Mouse (Mus musculus) left cerebral cortex, postnatal 4 days (tissue): ENCODE measurements around the gene Med7. TPM values are rescaled to one million over a fixed set of nuclear protein-coding genes. Genes with fewer than 3 reads are reported as not detected.
"Not testable (repeated sequence)": the region's sequence is repeated elsewhere in the genome, so short reads cannot be mapped to it uniquely, and the experiment has no call there.

Experiments
- DNase-seq: peaks from one replicate; pipeline ENCODE4 v3.0.0-alpha.2; 2022
- intact Hi-C: fragments of 180-260 bp; cut with DNase I; formaldehyde crosslinking; loops from one replicate; pipeline ENCODE4 v1.15.1; 2025
- total RNA-seq, 2 experiments: library from RNA; stranded (reverse); gene quantifications; 2 replicates each; pipeline ENCODE4 v1.2.3; 2021

Gene Med7
- total RNA-seq, 2 experiments from 2014 or later = 34.8 to 35.2 TPM

DNA sequence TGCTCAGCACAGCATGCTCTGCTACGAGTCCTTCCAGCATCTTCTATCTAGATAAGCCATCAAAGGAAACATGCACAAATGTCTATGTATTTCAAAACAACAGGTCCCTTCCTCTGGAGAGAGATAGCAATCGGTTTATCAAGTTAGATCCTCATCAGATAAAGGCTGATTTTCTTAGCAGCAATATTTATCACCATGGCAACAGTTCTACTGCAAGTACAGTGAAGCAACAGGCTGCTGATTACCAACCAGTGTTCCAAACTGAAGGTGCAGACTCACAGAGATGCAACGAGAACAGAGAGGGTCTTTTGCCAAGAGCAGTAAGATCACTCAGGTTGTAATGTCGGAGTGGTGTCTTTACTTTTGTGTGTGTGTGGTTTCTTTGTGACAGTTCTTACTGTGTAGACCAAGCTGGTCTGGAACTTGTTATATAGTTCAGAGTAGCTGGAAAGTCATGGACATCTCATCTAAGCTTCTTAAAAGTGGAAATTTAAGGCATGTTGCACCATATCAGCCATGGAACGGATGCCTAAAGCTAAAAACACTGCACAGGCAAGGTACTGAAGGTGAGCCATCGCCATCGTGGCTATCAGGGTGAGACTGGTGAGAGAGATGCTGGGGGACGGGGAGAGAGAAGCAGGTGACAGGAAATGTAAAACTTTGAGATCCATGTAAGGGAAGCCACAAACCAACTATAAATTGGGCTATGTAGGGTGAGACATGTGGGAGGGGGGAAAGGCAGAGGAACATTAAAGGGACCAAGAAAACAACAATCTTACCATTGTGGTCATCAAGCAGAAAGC, 15.4 kb upstream of the Med7 start:
- DNase-seq = no peak
- intact Hi-C loops = no loop called here

DNA sequence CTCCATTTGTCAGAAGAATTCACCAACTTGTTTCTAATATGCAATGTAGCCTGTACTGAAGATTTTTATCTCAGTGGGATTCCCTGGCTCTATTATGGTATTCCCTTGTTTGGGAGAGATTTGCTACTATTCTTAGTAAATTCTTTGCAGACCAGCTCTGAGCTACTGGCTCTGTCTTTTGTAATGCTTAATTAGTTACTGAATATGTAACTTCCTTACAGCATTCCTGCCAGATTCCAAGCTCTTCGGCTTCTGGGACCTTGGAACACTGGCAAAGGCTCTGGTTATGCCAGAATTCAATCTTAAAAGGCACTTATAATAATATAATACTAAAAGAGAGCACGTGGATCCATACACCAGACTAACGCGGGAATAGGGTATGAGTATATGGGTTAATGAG, 8.6 kb upstream of the Med7 start:
- intact Hi-C loops = loop anchor here (5.0 kb wide), 1 partner anchor 156 kb away; no protein-coding TSS in a partner anchor
- not testable (repeated sequence) for DNase-seq

DNA sequence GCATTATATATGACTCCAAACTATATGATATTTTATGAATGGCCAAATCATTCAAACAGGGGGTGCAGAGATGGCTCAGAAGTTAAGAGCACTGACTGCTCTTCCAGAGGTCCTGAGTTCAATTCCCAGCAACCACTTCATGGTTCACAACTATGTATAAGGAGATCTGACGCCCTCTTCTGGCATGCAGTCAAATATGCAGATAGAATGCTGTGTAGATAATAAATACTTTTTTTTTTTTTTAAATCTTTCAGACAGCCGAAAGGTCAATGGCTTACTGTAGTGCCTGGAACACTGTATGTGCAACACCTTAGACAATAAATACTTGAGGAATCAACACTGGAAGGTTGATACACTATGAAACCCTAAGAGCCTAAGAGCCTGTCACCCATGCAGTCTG, 6.6 kb upstream of the Med7 start:
- DNase-seq = no peak
- intact Hi-C loops = no loop called here

DNA sequence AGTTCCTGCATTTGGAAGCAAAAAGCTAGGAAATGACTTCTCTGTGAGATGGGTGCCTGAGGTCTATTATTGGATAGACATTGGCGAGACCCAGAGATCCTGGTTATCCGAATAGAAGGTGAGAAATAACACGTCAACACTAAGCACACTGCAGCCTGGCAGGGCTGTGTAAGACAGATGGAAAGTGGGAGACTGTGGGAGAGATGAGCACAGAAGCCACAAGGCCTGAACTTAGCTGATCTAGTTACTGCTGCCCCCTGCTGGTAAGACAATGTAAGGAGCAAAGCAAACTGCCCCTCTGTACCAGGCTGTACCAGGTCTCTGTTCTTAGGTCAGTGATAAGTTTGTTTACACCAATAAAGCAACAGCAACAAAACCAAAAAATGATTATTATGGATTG, 5.6 kb upstream of the Med7 start:
- DNase-seq = peak; percentile 81
- intact Hi-C loops = no loop called here

DNA sequence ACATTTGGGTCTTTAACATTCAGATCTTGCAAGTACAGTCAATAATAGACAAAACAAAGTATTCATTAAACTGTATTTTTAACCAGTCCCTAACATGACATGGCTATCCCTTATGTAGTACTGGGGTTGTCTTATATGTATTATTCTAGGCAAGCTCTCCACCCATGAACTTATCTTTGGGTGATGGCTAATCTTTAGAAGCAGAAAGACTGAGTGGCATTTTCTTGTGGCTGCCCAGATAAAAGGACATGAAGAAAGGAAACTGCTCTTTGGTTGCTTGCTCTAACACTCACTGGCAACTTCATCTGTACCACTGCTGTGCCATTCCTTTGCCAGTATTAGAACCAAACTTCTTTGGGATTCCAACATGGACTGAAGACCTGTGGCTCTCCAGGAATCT, 1.4 kb upstream of the Med7 start:
- no peak for DNase-seq
- intact Hi-C loops = no loop called here

DNA sequence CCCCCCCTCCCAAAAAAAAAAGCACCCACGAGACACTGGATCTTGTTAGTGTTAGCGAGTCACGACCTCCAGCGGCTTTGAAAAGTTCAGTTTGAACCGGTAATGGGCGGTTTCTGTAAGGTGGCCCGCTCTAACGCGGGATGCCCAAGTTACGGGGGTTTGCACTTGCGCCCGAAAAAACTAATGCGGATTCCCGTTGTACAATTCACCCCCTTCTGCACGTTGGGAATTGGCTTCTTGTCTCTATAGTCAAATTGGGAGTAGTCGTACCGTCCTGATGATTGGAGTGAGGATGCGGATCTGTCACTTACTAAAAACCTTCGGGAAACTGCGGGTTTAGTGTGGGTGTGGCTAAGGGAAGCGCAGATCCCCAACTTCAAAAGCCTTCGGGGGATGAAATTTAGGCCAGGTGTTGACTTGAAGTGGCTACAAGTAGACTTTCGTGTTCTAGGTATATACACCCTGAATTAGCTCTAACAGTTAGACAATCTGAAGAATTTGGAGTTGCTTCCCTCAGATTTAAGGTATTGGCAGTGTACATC, 805 bp downstream of the Med7 start:
- DNase-seq = no peak
- intact Hi-C loops = no loop called here

DNA sequence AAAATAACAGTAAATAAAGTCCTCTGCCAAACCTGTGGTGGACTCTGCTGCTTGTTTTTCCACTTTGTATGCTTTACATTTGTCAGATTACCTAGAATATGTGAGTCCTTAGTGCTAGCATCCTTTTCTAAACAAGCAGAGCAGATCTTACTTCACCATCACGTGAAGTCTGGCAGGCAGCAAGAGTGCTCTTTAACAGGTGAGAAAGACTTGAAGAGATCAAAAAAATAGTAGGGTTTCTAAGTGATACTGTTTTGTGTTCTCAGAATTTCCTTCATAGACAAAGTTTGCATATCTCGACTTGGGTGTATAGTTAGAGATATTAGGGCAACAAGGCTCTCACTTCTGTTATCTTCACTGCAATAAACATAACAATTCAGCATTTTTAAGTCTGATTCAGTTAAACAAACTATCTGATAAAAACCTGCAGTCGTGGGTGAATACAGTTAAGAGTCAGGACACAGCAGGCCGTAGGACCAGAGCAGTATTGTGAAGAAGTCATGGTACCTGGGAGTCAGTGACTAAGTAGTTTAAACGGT, 2.3 kb downstream of the Med7 start:
- intact Hi-C loops = no loop called here
- DNase-seq = no peak

DNA sequence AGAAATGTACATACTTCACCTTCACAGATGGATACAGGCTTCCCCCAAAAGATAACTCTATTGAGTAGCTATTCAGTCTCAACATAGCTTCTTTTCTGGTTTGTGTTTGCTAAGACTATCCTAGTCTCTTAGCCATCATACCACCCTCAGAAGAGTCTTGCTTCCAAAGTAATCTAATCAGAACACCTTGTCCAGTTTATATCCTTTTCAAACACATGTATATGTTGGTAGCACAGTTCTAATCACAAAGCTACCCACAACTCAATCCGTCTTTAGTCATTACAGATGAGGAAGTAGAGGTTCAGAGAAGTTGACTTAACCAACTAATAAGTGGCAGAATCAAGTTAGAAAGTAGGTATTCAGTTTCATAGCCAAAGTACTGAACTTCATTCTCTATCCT, 5.0 kb downstream of the Med7 start:
- intact Hi-C loops = loop anchor here (10.0 kb wide), 1 partner anchor 193 kb away; no protein-coding TSS in a partner anchor
- no peak for DNase-seq

DNA sequence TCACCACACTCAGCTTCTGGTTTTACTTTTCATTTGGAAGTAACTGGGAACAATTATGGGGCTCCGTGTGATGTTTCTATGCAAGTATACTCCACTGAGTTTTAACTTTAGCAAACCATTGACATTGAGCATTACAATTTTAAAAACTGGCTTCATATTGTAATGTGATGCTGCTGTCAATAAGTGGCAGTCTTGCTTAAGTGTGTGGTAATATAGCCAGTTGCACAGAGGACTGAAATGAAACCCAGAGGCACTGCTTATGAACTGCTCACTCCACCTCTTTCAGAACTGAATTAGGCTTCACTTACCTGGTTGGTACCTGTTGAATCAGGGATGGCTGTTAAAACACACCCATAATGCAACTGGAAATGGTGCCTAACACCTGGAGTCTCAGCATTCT, 6.4 kb downstream of the Med7 start:
- intact Hi-C loops = loop anchor here (10.0 kb wide), 1 partner anchor 192 kb away; no protein-coding TSS in a partner anchor

DNA sequence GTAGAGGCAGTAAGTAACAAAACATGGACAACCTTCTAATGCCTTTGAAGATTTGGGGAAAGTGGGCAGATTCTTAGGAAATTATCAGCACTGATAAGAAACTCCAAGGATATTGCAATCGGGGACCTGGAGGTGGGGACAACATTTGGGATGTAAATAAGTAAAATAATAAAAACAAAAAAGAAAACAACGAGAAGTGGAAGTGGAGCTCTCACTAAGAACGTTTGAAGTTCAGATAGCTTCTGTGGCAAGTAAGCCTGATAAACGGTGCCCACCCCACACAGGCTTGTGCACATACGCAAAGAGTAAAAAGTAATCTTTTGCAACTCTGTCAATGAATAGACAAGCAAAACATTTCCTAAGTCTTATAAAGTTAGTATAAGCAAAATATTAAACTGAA, 7.3 kb downstream of the Med7 start:
- no peak for DNase-seq
- intact Hi-C loops = loop anchor here (10.0 kb wide), 1 partner anchor 191 kb away; no protein-coding TSS in a partner anchor

More for the DNA sequence above, 6.4 kb downstream of the Med7 start:
- no peak for DNase-seq

DNA sequence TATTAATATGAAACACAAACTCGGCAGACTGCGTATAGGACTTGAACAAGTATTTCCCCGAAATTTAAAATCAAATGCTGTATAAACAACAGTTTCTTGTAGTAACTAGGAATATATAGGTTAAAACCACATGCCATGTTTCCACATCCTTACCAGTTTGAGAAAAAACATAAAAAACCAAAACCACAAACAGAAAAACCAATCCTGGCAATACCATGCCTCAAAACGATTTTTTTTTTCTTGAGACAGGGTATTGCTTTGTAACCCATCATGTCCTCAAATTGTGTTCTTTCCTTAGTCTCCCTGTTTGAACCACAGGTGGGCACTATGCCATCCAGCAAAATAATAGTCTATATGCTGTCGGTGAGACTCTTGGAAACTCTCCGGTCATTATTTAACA, 9.4 kb downstream of the Med7 start:
- intact Hi-C loops = loop anchor here (10.0 kb wide), 1 partner anchor 189 kb away; no protein-coding TSS in a partner anchor
- DNase-seq = no peak

DNA sequence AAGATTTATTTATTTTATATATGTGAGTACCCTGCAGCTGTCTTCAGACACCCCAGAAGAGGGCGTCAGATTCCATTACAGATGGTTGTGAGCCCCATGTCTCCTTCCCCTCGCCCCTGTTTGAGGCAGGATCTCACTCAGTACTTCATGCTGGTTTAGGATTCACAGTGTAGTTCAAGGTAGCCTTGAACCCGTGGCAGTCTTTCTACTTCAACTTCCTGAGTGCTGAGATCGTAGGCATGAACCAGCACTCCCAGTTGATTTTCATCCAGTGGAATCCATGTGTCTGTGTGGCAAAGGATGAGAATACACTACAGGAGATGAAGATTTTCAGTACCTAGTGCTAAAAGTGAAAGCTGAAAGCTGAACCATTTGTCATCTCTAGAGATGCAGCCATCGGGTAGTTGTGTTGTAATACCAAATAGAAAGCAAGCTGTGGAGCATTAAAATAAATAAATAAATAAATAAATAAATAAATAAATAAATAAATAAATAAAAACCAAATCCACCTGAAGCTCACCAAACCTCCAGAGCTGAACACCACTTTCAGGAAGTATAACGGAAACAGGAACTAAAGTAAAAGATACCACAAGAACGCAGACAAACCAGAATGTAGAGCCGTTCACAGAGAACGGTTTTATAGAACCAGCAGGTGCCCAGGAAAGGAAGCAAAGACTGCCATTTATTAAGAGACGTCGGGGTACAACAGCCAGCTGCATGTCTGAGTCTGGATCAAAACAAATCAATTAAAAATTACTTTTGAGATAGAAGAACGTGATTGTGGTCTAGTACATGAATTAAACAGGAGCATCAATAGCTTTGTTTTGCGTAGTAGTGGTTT, 11.1 kb downstream of the Med7 start:
- intact Hi-C loops = loop anchor here (10.0 kb wide), 1 partner anchor 187 kb away; no protein-coding TSS in a partner anchor
- no peak for DNase-seq

DNA sequence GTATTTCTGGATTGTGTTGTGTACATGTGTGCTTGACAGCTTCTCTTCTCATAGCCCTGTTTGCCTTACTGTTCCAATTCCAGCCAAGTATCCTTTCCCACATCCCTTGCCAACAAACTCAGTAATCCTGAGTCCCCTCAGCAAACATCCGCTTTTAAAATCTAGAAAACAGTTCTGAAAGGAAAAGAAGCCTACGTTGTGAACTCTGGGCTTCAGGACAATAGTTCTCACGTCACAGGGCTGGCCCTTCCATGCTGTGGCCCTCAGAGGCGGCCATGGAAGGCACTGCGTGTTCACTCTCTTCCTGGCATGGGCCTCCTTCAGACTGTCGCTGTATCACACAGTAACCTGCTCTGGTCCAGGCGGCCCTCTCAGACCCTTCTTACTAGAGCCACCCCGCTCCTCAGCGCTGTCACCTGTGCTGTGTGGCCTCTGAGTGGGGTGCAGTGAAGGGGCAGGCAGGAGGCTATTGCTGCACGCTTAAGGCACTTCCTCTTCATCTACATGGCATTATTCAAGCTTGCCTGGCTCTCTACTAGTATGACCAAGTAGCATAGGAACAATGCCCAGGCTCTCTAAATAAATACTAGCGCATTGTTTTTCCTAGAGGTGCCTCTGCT, 12.8 kb downstream of the Med7 start:
- intact Hi-C loops = loop anchor here (10.0 kb wide), 1 partner anchor 185 kb away; no protein-coding TSS in a partner anchor
- DNase-seq = no peak

DNA sequence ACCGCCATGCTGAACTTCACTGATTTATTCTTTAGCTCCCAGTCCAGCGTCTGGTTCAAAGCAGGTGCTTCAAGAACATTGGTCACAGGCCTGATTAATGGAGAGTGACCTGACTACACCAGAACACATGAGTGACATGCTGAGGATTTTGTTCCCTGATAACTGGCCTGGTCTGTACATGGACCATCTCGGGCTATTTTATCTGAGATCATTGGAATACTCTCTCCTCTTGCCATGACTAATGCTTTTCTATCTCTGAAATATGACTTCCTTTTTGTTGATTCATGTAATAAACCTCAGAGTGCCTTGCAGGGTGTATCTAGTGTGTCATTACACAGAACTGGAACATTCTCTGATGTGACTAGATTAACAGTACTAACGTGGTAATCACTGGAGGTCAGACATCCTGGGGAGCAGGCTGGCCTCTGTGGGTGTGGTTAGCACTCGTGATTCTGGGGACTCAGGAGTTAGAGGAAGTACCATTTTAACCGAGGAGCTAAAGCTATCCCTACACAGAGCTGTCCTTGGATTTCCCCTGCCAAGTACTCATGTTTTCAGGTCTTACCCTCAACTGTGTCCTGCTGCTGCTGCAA, 17.8 kb downstream of the Med7 start, which contains the start of gene Havcr2:
Gene Havcr2 (plus strand): TSS at position 483 of the 593 bp plus-strand sequence.
- intact Hi-C loops = no loop called here
- no peak for DNase-seq

DNA sequence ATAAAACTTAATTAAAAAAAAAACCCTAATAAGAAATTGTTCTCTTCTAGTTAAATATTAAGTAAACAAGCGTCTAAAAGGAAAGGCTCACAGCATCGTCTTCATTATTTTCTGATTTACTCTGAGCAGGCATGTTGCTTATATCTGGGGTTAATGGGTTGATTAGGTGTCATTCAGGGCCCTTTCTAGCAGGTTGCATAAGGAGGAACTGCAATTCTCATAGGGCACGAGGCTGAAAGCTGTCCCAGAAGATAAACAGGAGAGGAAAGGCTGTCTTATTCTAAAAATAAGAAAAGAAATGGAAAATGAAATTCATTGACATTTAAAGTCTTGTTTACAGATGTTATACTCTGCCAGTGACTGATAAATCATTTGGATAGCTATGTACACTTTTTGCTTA, 23.2 kb downstream of the Med7 start:
- intact Hi-C loops = no loop called here
- no peak for DNase-seq

DNA sequence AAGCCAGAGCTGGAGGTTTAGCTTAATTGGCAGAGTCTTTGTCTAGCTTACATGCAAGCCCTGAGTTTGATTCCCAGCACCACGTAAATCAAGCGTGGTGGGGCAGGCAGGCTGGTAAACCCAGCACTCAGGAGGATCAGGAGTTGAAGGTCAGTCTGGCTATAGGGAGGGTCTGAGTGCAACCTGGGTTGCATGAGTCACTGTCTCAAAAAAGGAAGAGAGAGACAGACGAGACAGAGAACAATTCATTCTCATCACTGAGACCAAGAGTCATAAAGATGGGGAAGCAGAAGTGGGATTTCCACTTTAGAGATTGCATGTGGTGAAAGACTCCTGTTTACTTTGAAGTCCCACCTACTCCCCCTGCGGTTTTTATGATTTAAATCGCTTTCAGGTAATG, 24.6 kb downstream of the Med7 start:
- DNase-seq = no peak
- intact Hi-C loops = no loop called here

DNA sequence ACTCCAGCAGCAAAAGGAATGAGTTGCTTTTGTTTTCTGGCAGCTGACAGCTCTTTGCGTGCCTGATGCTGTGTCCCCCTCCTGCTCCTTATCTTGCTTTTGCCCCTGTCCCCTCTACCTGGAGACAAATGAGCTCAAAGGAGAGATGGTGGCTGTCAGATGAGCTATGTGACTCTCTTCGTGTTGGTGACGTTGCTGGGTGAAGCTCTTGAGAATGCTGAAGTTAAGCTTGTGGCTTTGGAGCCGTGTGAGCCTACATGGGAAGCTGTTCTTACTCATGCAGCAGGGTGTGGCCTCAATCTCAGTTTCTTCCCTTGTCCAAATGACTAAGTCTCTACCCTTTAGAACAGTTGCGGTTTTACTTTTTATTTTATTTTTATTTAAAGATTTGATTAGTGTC, 25.2 kb downstream of the Med7 start:
- intact Hi-C loops = no loop called here
- DNase-seq = no peak

DNA sequence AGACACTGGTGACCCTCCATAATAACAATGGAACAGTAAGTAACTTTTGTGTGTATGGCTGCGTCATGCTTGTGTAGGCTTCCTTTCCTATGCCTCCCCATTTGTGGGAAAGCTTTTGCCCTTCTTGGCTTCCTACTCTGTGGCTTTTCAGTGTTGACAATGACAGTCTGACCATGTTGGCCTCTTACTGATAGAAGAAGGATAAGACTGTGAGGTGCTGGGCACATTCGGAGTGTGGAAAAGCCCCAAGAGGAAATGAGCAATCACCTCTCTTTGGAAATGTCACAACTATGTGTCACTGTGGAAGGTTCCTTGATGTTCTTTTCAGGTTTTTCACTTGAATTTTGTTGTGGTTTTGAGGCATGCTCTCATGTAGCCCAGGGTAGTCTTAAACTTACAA, 30.2 kb downstream of the Med7 start:
- intact Hi-C loops = no loop called here
- no peak for DNase-seq

DNA sequence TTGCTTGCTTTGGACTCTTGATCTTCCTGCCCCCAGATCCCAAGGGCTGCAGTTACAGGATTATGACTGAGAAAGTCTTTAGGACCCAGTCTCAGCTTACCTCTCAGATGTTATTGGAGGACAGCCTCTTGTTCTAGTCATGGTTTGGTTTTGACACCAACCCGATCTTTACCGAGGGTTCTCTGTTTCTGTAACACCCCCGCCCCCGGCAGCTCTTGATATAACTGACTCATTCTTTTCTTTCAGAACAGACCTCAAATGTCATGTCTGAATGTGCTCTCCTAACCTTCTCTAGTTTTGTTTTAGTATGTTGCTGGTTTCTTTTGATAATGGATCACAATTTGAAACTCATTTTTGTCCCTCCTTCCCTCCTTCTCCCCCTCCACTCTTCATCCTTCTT, 37.5 kb downstream of the Med7 start:
- DNase-seq = no peak
- intact Hi-C loops = no loop called here

DNA sequence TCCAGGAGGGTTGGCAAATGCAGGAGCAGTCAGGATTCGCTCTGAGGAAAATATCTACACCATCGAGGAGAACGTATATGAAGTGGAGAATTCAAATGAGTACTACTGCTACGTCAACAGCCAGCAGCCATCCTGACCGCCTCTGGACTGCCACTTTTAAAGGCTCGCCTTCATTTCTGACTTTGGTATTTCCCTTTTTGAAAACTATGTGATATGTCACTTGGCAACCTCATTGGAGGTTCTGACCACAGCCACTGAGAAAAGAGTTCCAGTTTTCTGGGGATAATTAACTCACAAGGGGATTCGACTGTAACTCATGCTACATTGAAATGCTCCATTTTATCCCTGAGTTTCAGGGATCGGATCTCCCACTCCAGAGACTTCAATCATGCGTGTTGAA, 42.6 kb downstream of the Med7 start:
- intact Hi-C loops = no loop called here

More for the DNA sequence above, 42.6 kb downstream of the Med7 start:
- DNase-seq = no peak
